Mouse (Mus musculus): ENCODE data around the gene Cdk16. TPM values are rescaled to one million over a fixed set of nuclear protein-coding genes. Genes with fewer than 3 reads are reported as not detected.
"Not testable (repeated sequence)": the region's sequence is repeated elsewhere in the genome, so short reads cannot be mapped to it uniquely, and the experiment has no call there.

Gene Cdk16
- total and polyA plus RNA-seq, 2 experiments, result 12.5 to 47.5 TPM

DNA sequence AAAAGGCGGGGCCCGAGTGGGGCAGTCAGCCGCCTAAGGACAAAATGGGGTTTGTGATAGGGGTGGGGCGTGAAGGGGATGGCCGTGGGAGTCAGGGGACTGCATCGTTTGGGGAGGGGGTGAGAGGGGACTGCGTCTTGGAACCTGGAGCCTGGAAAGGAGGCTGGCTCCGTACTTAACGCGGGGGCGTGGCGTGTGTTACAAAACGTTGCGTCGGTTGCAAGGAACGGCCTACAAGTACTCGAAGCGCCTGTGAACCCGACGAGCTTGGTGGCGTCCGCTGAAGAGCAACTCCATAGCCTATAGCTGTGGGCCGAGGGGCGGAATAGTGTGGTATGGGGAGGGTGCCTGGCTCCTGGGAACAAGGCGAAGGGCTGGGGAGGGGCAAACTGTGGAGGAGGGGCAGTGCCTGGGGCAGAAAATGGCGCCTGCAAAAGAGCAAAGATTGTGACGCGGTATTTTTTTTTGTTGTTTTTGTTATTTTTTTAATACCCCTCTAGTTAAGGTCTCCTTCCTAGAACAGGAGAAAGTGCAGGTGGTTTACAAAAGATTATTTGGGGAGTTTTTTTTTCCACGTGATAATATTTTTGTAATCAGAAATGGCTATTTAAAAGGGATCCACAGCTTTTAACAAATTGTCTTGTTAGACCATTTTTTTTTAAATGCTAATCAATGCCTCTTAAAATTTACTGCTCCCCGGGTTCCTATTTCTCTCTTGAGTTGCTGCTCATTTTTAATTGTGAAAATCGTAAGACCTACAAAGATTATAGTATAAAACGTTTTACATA lies 16.7 kb downstream of the Cdk16 start:
- TF ChIP-seq POLR2A (IDR thresholded peaks at IDR 0.05; ENCODE audit: extremely low read depth, insufficient read depth, low read length) (0 out of 2 replicates have a peak, but pooled peaks have one; percentile 4), CTCF (IDR thresholded peaks at IDR 0.05; ENCODE audit: low read depth, low read length) (no peak)
- Histone ChIP-seq H3K4me1 (ENCODE audit: control insufficient read depth, insufficient read depth, low read length) (no peaks in the 10 kb centered on the region; the same call in 1 of the 2 replicates), H3K27me3 (ENCODE audit: control insufficient read depth, insufficient read depth, low read length) (no peaks in the 10 kb centered on the region), H3K4me3 (ENCODE audit: insufficient read depth, low read depth, low read length) (peak overlapping the region; percentile 100), H3K27ac (replicated peaks; ENCODE audit: insufficient read depth, low read depth, low read length) (peak overlapping the region; percentile 92), H3K36me3 (ENCODE audit: control insufficient read depth, insufficient read depth, low read length) (no peaks in the 10 kb centered on the region), H3K9ac (ENCODE audit: low read depth, low read length) (peak overlapping the region; percentile 96), H3K79me2 (ENCODE audit: control insufficient read depth, insufficient read depth, low read length) (no peaks in the 10 kb centered on the region)
- peak; percentile 74 for DNase-seq (ENCODE audit: extremely low read depth, low read depth, low spot score)
- WGBS, result 3% methylated on average over 31 of the region's 32 CpGs

DNA sequence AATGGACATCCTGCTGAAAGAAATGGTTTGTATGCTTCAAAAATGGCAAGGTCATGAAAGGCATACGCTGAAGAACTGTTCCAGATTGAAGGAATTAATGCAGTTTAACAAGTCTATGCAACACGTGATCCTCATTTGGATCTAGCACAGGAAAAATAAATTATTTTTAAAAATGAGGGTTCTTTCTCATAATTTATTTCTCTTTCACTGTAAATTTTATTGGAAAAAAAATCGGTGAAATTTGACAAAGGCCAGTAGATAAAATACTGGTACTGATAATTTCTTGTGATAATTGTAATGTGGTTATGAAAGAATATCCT lies 17.3 kb downstream of the Cdk16 start:
- peak overlapping the region; percentile 100; the same call in 1 of the 2 replicates for H3K4me3 ChIP-seq (ENCODE audit: insufficient read depth, low read depth, low read length)
- no peak overlapping the region for H3K9ac ChIP-seq (ENCODE audit: low read depth, low read length)
- H3K79me2 ChIP-seq (ENCODE audit: control insufficient read depth, insufficient read depth, low read length), result no peaks in the 10 kb centered on the region
- no peak for DNase-seq (ENCODE audit: extremely low read depth, low read depth, low spot score)
- TF ChIP-seq POLR2A (IDR thresholded peaks at IDR 0.05; ENCODE audit: extremely low read depth, insufficient read depth, low read length), result no peak
- H3K36me3 ChIP-seq (ENCODE audit: control insufficient read depth, insufficient read depth, low read length), result no peaks in the 10 kb centered on the region
- 9% methylated on average over 3 of the region's 3 CpGs for WGBS
- no peaks in the 10 kb centered on the region; the same call in 1 of the 2 replicates for H3K4me1 ChIP-seq (ENCODE audit: control insufficient read depth, insufficient read depth, low read length)
- H3K27ac ChIP-seq (replicated peaks; ENCODE audit: insufficient read depth, low read depth, low read length), result no peak overlapping the region
- H3K27me3 ChIP-seq (ENCODE audit: control insufficient read depth, insufficient read depth, low read length), result no peaks in the 10 kb centered on the region

DNA sequence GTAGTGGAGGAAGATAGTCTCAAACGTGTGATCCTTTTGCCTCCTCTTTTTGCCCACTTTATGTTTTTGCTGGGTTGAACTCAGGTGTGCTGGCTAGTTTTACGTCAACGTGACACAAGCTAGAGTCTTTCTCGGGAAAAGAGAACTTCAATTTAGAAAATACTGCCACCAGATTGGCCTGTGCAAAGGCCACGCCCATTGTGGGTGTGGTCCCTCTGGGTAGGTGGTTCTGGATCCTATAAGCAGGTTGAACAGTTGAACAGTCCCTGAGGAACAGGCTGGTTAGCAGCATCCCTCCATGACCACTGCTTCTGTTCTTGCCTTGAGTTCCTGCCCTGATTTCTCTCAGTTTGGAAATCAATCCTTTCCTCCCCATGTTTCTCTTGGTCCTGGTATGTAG lies 40.9 kb downstream of the Cdk16 start:
- WGBS, result 90% methylated on average over 5 of the region's 5 CpGs
- Histone ChIP-seq H3K9ac (ENCODE audit: low read depth, low read length) (no peak overlapping the region), H3K27me3 (ENCODE audit: control insufficient read depth, insufficient read depth, low read length) (no peaks in the 10 kb centered on the region), H3K4me1 (ENCODE audit: control insufficient read depth, insufficient read depth, low read length) (no peaks in the 10 kb centered on the region), H3K36me3 (ENCODE audit: control insufficient read depth, insufficient read depth, low read length) (no peaks in the 10 kb centered on the region), H3K79me2 (ENCODE audit: control insufficient read depth, insufficient read depth, low read length) (no peaks in the 10 kb centered on the region), H3K27ac (replicated peaks; ENCODE audit: insufficient read depth, low read depth, low read length) (no peak overlapping the region), H3K4me3 (ENCODE audit: insufficient read depth, low read depth, low read length) (no peak overlapping the region)
- TF ChIP-seq CTCF (IDR thresholded peaks at IDR 0.05; ENCODE audit: low read depth, low read length) (no peak), POLR2A (IDR thresholded peaks at IDR 0.05; ENCODE audit: extremely low read depth, insufficient read depth, low read length) (no peak)
- no peak for DNase-seq (ENCODE audit: extremely low read depth, low read depth, low spot score)

DNA sequence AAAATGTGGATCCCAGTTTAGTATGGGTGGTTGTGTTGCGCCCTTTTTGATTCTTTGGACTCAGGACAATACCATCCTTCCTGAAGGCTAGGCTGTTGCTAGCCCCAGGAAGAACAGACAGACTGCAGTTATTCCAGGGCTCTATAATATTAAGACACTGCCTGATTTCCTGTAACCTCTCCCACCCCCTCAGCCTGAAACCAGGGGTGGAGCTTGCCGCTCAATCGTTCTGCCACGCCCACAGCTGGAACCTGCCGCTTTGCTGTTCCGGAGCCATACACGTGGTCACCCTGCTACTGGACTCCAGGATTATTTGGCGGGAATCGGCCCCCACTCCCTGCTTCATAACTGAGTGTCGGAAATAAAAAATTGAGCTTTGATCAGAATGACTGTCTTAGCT lies 42.3 kb downstream of the Cdk16 start:
- WGBS, result 27% methylated on average over 10 of the region's 10 CpGs
- H3K9ac ChIP-seq (ENCODE audit: low read depth, low read length); DNase-seq (ENCODE audit: extremely low read depth, low read depth, low spot score); H3K27me3 ChIP-seq (ENCODE audit: control insufficient read depth, insufficient read depth, low read length); H3K27ac ChIP-seq (replicated peaks; ENCODE audit: insufficient read depth, low read depth, low read length); H3K4me1 ChIP-seq (ENCODE audit: control insufficient read depth, insufficient read depth, low read length); H3K4me3 ChIP-seq (ENCODE audit: insufficient read depth, low read depth, low read length); H3K79me2 ChIP-seq (ENCODE audit: control insufficient read depth, insufficient read depth, low read length); H3K36me3 ChIP-seq (ENCODE audit: control insufficient read depth, insufficient read depth, low read length): not testable (repeated sequence)

DNA sequence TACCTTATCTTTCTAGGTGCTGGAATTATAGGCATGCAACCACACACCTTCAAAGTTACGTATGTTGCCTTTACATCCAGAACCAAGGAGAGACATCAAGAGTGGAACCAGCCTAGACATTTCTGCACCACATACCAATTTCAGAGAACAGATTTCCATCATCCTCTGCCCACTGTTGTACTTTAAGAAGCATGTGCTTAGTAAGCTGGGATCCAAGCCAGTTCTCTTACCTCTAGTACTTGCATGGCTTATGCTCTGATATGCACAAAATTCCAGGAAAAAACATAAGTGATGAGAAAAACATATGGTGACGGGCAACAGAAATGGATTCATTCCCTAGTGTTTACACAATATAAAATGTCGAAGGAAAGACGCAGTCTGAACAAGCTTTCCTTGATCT lies 48.7 kb downstream of the Cdk16 start:
- no peak overlapping the region for H3K4me3 ChIP-seq (ENCODE audit: insufficient read depth, low read depth, low read length)
- no peak overlapping the region for H3K27ac ChIP-seq (replicated peaks; ENCODE audit: insufficient read depth, low read depth, low read length)
- TF ChIP-seq CTCF (IDR thresholded peaks at IDR 0.05; ENCODE audit: low read depth, low read length) (no peak), POLR2A (IDR thresholded peaks at IDR 0.05; ENCODE audit: extremely low read depth, insufficient read depth, low read length) (no peak)
- no peaks in the 10 kb centered on the region for H3K36me3 ChIP-seq (ENCODE audit: control insufficient read depth, insufficient read depth, low read length)
- no peak for DNase-seq (ENCODE audit: extremely low read depth, low read depth, low spot score)
- H3K4me1 ChIP-seq (ENCODE audit: control insufficient read depth, insufficient read depth, low read length), result no peaks in the 10 kb centered on the region
- 96% methylated on average over 4 of the region's 4 CpGs for WGBS
- no peak overlapping the region for H3K9ac ChIP-seq (ENCODE audit: low read depth, low read length)
- no peaks in the 10 kb centered on the region for H3K79me2 ChIP-seq (ENCODE audit: control insufficient read depth, insufficient read depth, low read length)
- H3K27me3 ChIP-seq (ENCODE audit: control insufficient read depth, insufficient read depth, low read length), result no peaks in the 10 kb centered on the region

DNA sequence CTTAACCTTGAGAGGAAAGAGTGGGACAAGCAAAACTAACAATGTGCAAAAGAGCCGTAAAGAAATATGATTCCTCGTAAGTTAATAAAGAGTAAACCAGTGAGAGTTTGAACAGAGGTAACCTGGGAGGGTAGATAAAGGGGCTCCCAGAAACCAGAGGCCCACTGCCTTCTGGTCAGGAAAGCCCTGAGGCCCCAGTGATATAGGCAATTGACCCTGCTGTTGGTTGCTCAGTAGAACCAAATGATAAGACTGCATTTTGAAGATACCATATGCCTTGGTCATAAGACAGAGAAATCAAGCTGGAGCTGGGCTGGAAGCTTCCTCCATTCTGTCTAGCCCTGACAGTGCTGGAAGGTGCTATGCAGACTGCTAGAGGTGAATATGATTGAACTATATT lies 61.1 kb downstream of the Cdk16 start:
- Histone ChIP-seq H3K27me3 (ENCODE audit: control insufficient read depth, insufficient read depth, low read length) (no peaks in the 10 kb centered on the region), H3K36me3 (ENCODE audit: control insufficient read depth, insufficient read depth, low read length) (no peaks in the 10 kb centered on the region), H3K9ac (ENCODE audit: low read depth, low read length) (no peak overlapping the region), H3K27ac (replicated peaks; ENCODE audit: insufficient read depth, low read depth, low read length) (no peak overlapping the region), H3K79me2 (ENCODE audit: control insufficient read depth, insufficient read depth, low read length) (no peaks in the 10 kb centered on the region), H3K4me1 (ENCODE audit: control insufficient read depth, insufficient read depth, low read length) (no peaks in the 10 kb centered on the region), H3K4me3 (ENCODE audit: insufficient read depth, low read depth, low read length) (no peak overlapping the region)
- 96% methylated on average over 2 of the region's 2 CpGs for WGBS
- DNase-seq (ENCODE audit: extremely low read depth, low read depth, low spot score), result no peak
- TF ChIP-seq CTCF (IDR thresholded peaks at IDR 0.05; ENCODE audit: low read depth, low read length), result no peak
- no peak for TF ChIP-seq POLR2A (IDR thresholded peaks at IDR 0.05; ENCODE audit: extremely low read depth, insufficient read depth, low read length)

Other genes starting within 250 kb of the Cdk16 start
- gene Rgn, start 138.2 kb upstream of the Cdk16 start, total RNA-seq (2014; rRNA removed), result 1,444 and 2,426 TPM in 2 replicates
- 291 and 400 TPM in 2 replicates for gene Rgn, start 138.2 kb upstream of the Cdk16 start, polyA plus RNA-seq (2012; rRNA removed)
- 12.3 and 14.0 TPM in 2 replicates for gene Rbm10, start 70.5 kb upstream of the Cdk16 start, total RNA-seq (2014; rRNA removed)
- gene Rbm10, start 70.5 kb upstream of the Cdk16 start, polyA plus RNA-seq (2012; rRNA removed), result 23.9 and 32.9 TPM in 2 replicates
- 294 and 308 TPM in 2 replicates for gene Ndufb11, start 70.3 kb upstream of the Cdk16 start, total RNA-seq (2014; rRNA removed)
- gene Ndufb11, start 70.3 kb upstream of the Cdk16 start, polyA plus RNA-seq (2012; rRNA removed), result 199 and 207 TPM in 2 replicates
- 69.8 and 90.9 TPM in 2 replicates for gene Uba1, start 29.6 kb upstream of the Cdk16 start, total RNA-seq (2014; rRNA removed)
- 162 and 181 TPM in 2 replicates for gene Uba1, start 29.6 kb upstream of the Cdk16 start, polyA plus RNA-seq (2012; rRNA removed)
- gene Usp11, start 16.0 kb downstream of the Cdk16 start, total RNA-seq (2014; rRNA removed), result 0.46 and 0.74 TPM in 2 replicates
- 0.54 and 0.55 TPM in 2 replicates for gene Usp11, start 16.0 kb downstream of the Cdk16 start, polyA plus RNA-seq (2012; rRNA removed)
- gene Araf, start 109.9 kb downstream of the Cdk16 start, total RNA-seq (2014; rRNA removed), result 39.5 and 42.4 TPM in 2 replicates
- 97.0 and 139 TPM in 2 replicates for gene Araf, start 109.9 kb downstream of the Cdk16 start, polyA plus RNA-seq (2012; rRNA removed)
- not detected in 2 replicates for gene Timp1, start 182.2 kb downstream of the Cdk16 start, total RNA-seq (2014; rRNA removed)
- gene Timp1, start 182.2 kb downstream of the Cdk16 start, polyA plus RNA-seq (2012; rRNA removed), result 0.28 and 0.72 TPM in 2 replicates
- gene Syn1, start 233.1 kb downstream of the Cdk16 start, total RNA-seq (2014; rRNA removed), result 0.13 TPM in 1 of 2 replicates, not detected in the other
- gene Syn1, start 233.1 kb downstream of the Cdk16 start, polyA plus RNA-seq (2012; rRNA removed), result 0.13 and 0.21 TPM in 2 replicates
- 28.5 and 30.5 TPM in 2 replicates for gene Cfp, start 243.6 kb downstream of the Cdk16 start, total RNA-seq (2014; rRNA removed)
- gene Cfp, start 243.6 kb downstream of the Cdk16 start, polyA plus RNA-seq (2012; rRNA removed), result 18.8 and 32.3 TPM in 2 replicates